Mouse (Mus musculus): Measurements from ENCODE around the gene Gm19668. TPM values are rescaled to one million over a fixed set of nuclear protein-coding genes. Genes with fewer than 3 reads are reported as not detected.
"Not testable (repeated sequence)": the region's sequence is repeated elsewhere in the genome, so short reads cannot be mapped to it uniquely, and the experiment has no call there.

Gm19668 gene
- polyA plus RNA-seq, 1 experiment from 2014 or later: not detected

GRCm38 (mm10) chr10:77753448-77753847 lies 45.5 kb downstream of the Gm19668 start:
- Histone ChIP-seq H3K4me3 (no peak overlapping the region), H3K9ac (replicated peaks) (no peak overlapping the region), H3K27me3 (no peaks in the 10 kb centered on the region), H3K9me3 (no peaks in the 10 kb centered on the region), H3K4me1 (no peaks in the 10 kb centered on the region), H3K36me3 (no peaks in the 10 kb centered on the region), H3K27ac (replicated peaks) (no peak overlapping the region), H3K4me2 (replicated peaks) (no peak overlapping the region)
- no peak for ATAC-seq (replicated peaks)

DNA sequence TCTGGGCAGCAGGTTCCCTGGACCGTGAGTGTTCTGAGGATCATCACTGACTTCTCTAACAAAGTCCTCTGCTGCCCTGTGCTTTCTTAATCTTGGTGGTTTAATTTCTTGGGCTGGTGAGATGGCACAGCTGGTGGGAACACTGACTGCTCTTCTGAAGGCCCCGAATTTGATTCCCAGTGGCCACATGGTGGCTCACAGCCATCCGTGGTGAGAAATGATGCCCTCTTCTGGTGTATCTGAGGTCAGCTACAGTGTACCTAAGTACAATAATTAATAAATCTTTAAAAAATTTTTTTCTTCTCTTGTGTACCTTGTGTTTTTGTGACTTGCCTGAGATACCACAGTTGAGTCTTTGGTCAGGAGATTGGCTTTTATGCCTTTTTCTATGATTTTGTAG lies 46.6 kb downstream of the Gm19668 start:
- H3K9me3 ChIP-seq; H3K9ac ChIP-seq (replicated peaks); H3K4me2 ChIP-seq (replicated peaks); H3K27me3 ChIP-seq; ATAC-seq (replicated peaks); H3K4me1 ChIP-seq; H3K36me3 ChIP-seq; H3K4me3 ChIP-seq; H3K27ac ChIP-seq (replicated peaks): not testable (repeated sequence)
- 66% methylated on average over 3 of the region's 3 CpGs for WGBS

GRCm38 (mm10) chr10:77751254-77751653 lies 47.7 kb downstream of the Gm19668 start, which contains the start of gene Gm9736:
Gene Gm9736, minus strand, starts transcription at chr10:77751354.
- 71% methylated on average over 1 of the region's 1 CpGs for WGBS
- H3K4me1 ChIP-seq; H3K36me3 ChIP-seq; H3K27ac ChIP-seq (replicated peaks); H3K27me3 ChIP-seq; ATAC-seq (replicated peaks); H3K9me3 ChIP-seq; H3K4me2 ChIP-seq (replicated peaks); H3K4me3 ChIP-seq; H3K9ac ChIP-seq (replicated peaks): not testable (repeated sequence)

- not testable (repeated sequence) for H3K4me2 ChIP-seq (replicated peaks); H3K4me3 ChIP-seq; H3K4me1 ChIP-seq; ATAC-seq (replicated peaks); H3K27me3 ChIP-seq; H3K9me3 ChIP-seq; H3K36me3 ChIP-seq; H3K27ac ChIP-seq (replicated peaks); H3K9ac ChIP-seq (replicated peaks)
- 73% methylated on average over 1 of the region's 1 CpGs for WGBS
These were observed 48.2 kb downstream of the Gm19668 start for GRCm38 (mm10) chr10:77750686-77751085.

Other genes starting within 250 kb of the Gm19668 start
- gene Pttg1ip, start 217.4 kb downstream of the Gm19668 start, polyA plus RNA-seq (2015; fragmentation: Nextera tagmentation; extraction: Ambion mirVana): 67.5 and 71.0 TPM in 2 replicates
- 318 and 322 TPM in 2 replicates for gene Sumo3, start 193.0 kb downstream of the Gm19668 start, polyA plus RNA-seq (2015; fragmentation: Nextera tagmentation; extraction: Ambion mirVana)
- 4.2 and 8.6 TPM in 2 replicates for gene Gm49325, start 192.9 kb downstream of the Gm19668 start, polyA plus RNA-seq (2015; fragmentation: Nextera tagmentation; extraction: Ambion mirVana)
- 108 and 117 TPM in 2 replicates for gene Ube2g2, start 176.9 kb downstream of the Gm19668 start, polyA plus RNA-seq (2015; fragmentation: Nextera tagmentation; extraction: Ambion mirVana)
- 0.17 and 0.52 TPM in 2 replicates for gene Tspear, start 112.6 kb downstream of the Gm19668 start, polyA plus RNA-seq (2015; fragmentation: Nextera tagmentation; extraction: Ambion mirVana)
- not detected in 2 replicates for gene Gm19402, start 108.4 kb downstream of the Gm19668 start, polyA plus RNA-seq (2015; fragmentation: Nextera tagmentation; extraction: Ambion mirVana)
- gene Gm9508, start 101.9 kb downstream of the Gm19668 start, polyA plus RNA-seq (2015; fragmentation: Nextera tagmentation; extraction: Ambion mirVana): not detected in 2 replicates
- not detected in 2 replicates for gene Gm10272, start 92.5 kb downstream of the Gm19668 start, polyA plus RNA-seq (2015; fragmentation: Nextera tagmentation; extraction: Ambion mirVana)
- not detected in 2 replicates for gene Gm10024, start 87.7 kb downstream of the Gm19668 start, polyA plus RNA-seq (2015; fragmentation: Nextera tagmentation; extraction: Ambion mirVana)
- gene Gm10142, start 83.3 kb downstream of the Gm19668 start, polyA plus RNA-seq (2015; fragmentation: Nextera tagmentation; extraction: Ambion mirVana): not detected in 2 replicates
- gene Krtap12-1, start 78.5 kb downstream of the Gm19668 start, polyA plus RNA-seq (2015; fragmentation: Nextera tagmentation; extraction: Ambion mirVana): not detected in 2 replicates
- not detected in 2 replicates for gene Gm10100, start 72.6 kb downstream of the Gm19668 start, polyA plus RNA-seq (2015; fragmentation: Nextera tagmentation; extraction: Ambion mirVana)
- not detected in 2 replicates for gene Gm18596, start 56.5 kb downstream of the Gm19668 start, polyA plus RNA-seq (2015; fragmentation: Nextera tagmentation; extraction: Ambion mirVana)
- not detected in 2 replicates for gene Gm9736, start 47.8 kb downstream of the Gm19668 start, polyA plus RNA-seq (2015; fragmentation: Nextera tagmentation; extraction: Ambion mirVana)
- not detected in 2 replicates for gene Gm3233, start 39.5 kb downstream of the Gm19668 start, polyA plus RNA-seq (2015; fragmentation: Nextera tagmentation; extraction: Ambion mirVana)
- gene Gm3238, start 27.8 kb downstream of the Gm19668 start, polyA plus RNA-seq (2015; fragmentation: Nextera tagmentation; extraction: Ambion mirVana): not detected in 2 replicates
- not detected in 2 replicates for gene Gm7138, start 22.2 kb downstream of the Gm19668 start, polyA plus RNA-seq (2015; fragmentation: Nextera tagmentation; extraction: Ambion mirVana)
- gene Gm3250, start 16.6 kb downstream of the Gm19668 start, polyA plus RNA-seq (2015; fragmentation: Nextera tagmentation; extraction: Ambion mirVana): not detected in 2 replicates
- not detected in 2 replicates for gene Gm7137, start 10.9 kb downstream of the Gm19668 start, polyA plus RNA-seq (2015; fragmentation: Nextera tagmentation; extraction: Ambion mirVana)
- not detected in 2 replicates for gene Gm9639, start 4.1 kb downstream of the Gm19668 start, polyA plus RNA-seq (2015; fragmentation: Nextera tagmentation; extraction: Ambion mirVana)
- not detected in 2 replicates for gene Gm9507, start 12.7 kb upstream of the Gm19668 start, polyA plus RNA-seq (2015; fragmentation: Nextera tagmentation; extraction: Ambion mirVana)
- not detected in 2 replicates for gene Gm2696, start 15.5 kb upstream of the Gm19668 start, polyA plus RNA-seq (2015; fragmentation: Nextera tagmentation; extraction: Ambion mirVana)
- gene Krtap10-4, start 28.0 kb upstream of the Gm19668 start, polyA plus RNA-seq (2015; fragmentation: Nextera tagmentation; extraction: Ambion mirVana): not detected in 2 replicates
- gene Krtap10-10, start 36.8 kb upstream of the Gm19668 start, polyA plus RNA-seq (2015; fragmentation: Nextera tagmentation; extraction: Ambion mirVana): not detected in 2 replicates
- gene Gm36176, start 47.7 kb upstream of the Gm19668 start, polyA plus RNA-seq (2015; fragmentation: Nextera tagmentation; extraction: Ambion mirVana): not detected in 2 replicates
- not detected in 2 replicates for gene Gm10318, start 53.7 kb upstream of the Gm19668 start, polyA plus RNA-seq (2015; fragmentation: Nextera tagmentation; extraction: Ambion mirVana)
- not detected in 2 replicates for gene Gm3285, start 62.8 kb upstream of the Gm19668 start, polyA plus RNA-seq (2015; fragmentation: Nextera tagmentation; extraction: Ambion mirVana)
- 11.1 and 11.3 TPM in 2 replicates for gene Lrrc3, start 103.4 kb upstream of the Gm19668 start, polyA plus RNA-seq (2015; fragmentation: Nextera tagmentation; extraction: Ambion mirVana)
- gene Trpm2, start 171.4 kb upstream of the Gm19668 start, polyA plus RNA-seq (2015; fragmentation: Nextera tagmentation; extraction: Ambion mirVana): 2.6 and 2.8 TPM in 2 replicates
- 35.0 and 37.1 TPM in 2 replicates for gene 1810043G02Rik, start 179.4 kb upstream of the Gm19668 start, polyA plus RNA-seq (2015; fragmentation: Nextera tagmentation; extraction: Ambion mirVana)
- 105 and 107 TPM in 2 replicates for gene Pfkl, start 210.9 kb upstream of the Gm19668 start, polyA plus RNA-seq (2015; fragmentation: Nextera tagmentation; extraction: Ambion mirVana)
- not detected in 2 replicates for gene Dnmt3l, start 242.8 kb upstream of the Gm19668 start, polyA plus RNA-seq (2015; fragmentation: Nextera tagmentation; extraction: Ambion mirVana)
- 0.23 TPM in 1 of 2 replicates, not detected in the other for gene Aire, start 244.5 kb upstream of the Gm19668 start, polyA plus RNA-seq (2015; fragmentation: Nextera tagmentation; extraction: Ambion mirVana)